Mouse (Mus musculus) embryonic facial prominence, embryonic 14.5 days (tissue): ENCODE results near the gene Trim14. TPM values are rescaled to one million over a fixed set of nuclear protein-coding genes. Genes with fewer than 3 reads are reported as not detected.

Source experiments
- ATAC-seq: fragments of 200-750 bp; cut with Nextera tagmentation; 2 replicates; pipeline ENCODE4 v1.8.0; 2017; ENCODE audit warnings: low read depth, moderate number of reproducible peaks, moderate TSS enrichment
- DNase-seq: peaks from one replicate; pipeline ENCODE4 v3.0.0-alpha.2; 2015; ENCODE audit warnings: low spot score
- H3K27ac ChIP-seq: fragments of 300-500 bp; sonication (generic); replicated peaks from 2 replicates; pipeline ENCODE4 v1.5.1; 2014; ENCODE audit warnings: low read depth, mild to moderate bottlenecking, low read length, moderate library complexity
- H3K27me3 ChIP-seq: fragments of 300-500 bp; sonication (generic); replicated peaks from 2 replicates; pipeline ENCODE4 v1.6.1; 2014; ENCODE audit warnings: low read length; ENCODE audit not compliant: control insufficient read depth, insufficient read depth
- H3K36me3 ChIP-seq: fragments of 300-500 bp; sonication (generic); 2 replicates; pipeline ENCODE4 v1.6.1; 2014; ENCODE audit warnings: low read length, mixed read lengths; ENCODE audit not compliant: control insufficient read depth, insufficient read depth
- H3K4me1 ChIP-seq: fragments of 300-500 bp; sonication (generic); 2 replicates; pipeline ENCODE4 v1.6.1; 2014; ENCODE audit warnings: antibody characterized with exemption, low read length; ENCODE audit not compliant: control insufficient read depth, insufficient read depth
- H3K4me2 ChIP-seq: fragments of 300-500 bp; sonication (generic); 2 replicates; pipeline ENCODE4 v1.6.1; 2014; ENCODE audit warnings: low read depth, mild to moderate bottlenecking, low read length, moderate library complexity, mixed read lengths
- H3K4me3 ChIP-seq: fragments of 300-500 bp; sonication (generic); 2 replicates; pipeline ENCODE4 v1.5.1; 2014; ENCODE audit warnings: low read depth, mild to moderate bottlenecking, low read length
- H3K9ac ChIP-seq: fragments of 300-500 bp; sonication (generic); 2 replicates; pipeline ENCODE4 v1.6.1; 2014; ENCODE audit warnings: low read depth, mild to moderate bottlenecking, low read length, moderate library complexity, mixed read lengths
- H3K9me3 ChIP-seq: fragments of 300-500 bp; sonication (generic); 2 replicates; pipeline ENCODE4 v1.6.1; 2016; ENCODE audit warnings: low read length; ENCODE audit not compliant: control insufficient read depth
- WGBS: fragments of 180-500 bp; shearing (Covaris S2); extraction: QIAGEN DNeasy Blood & Tissue Kit; methylation state at CpG from one replicate; pipeline ENCODE4 v1.1.7; 2014; 5-methylcytosine and 5-hydroxymethylcytosine counted together
- polyA plus RNA-seq: library from polyadenylated mRNA; unstranded; fragments of >200 nt; fragmentation: Nextera tagmentation; extraction: Ambion mirVana; gene quantifications from 2 replicates; pipeline ENCODE4 v1.2.1, GENCODE M21; 2014

Trim14 gene
- polyA plus RNA-seq, 1 experiment from 2014 or later = 2.9 TPM

GRCm38 (mm10) chr4:46489028-46489925, 46.7 kb downstream of the Trim14 start, which contains the start of gene Nans:
Gene Nans (plus strand): TSS chr4:46489248.
- peak; percentile 99 for ATAC-seq
- peak within 1 kb of the TSS; percentile 74 for H3K4me2 ChIP-seq
- H3K36me3 ChIP-seq = peaks cover 26% of the 10 kb centered on the region
- no peaks in the 10 kb centered on the region for H3K4me1 ChIP-seq
- DNase-seq = peak; percentile 98
- H3K9me3 ChIP-seq = 0 out of 2 replicates have a peak, but pooled peaks cover 3% of the 10 kb centered on the region
- WGBS = under 1% methylated on average over 42 of the region's 58 CpGs
- H3K27ac ChIP-seq = peak within 1 kb of the TSS; percentile 86
- H3K9ac ChIP-seq = peak within 1 kb of the TSS; percentile 86
- peak within 1 kb of the TSS; percentile 84 for H3K4me3 ChIP-seq
- no peaks in the 10 kb centered on the region for H3K27me3 ChIP-seq

- Histone ChIP-seq H3K27ac (no peak overlapping the region), H3K4me3 (no peak overlapping the region), H3K9ac (no peak overlapping the region), H3K9me3 (0 out of 2 replicates have a peak, but pooled peaks cover 3% of the 10 kb centered on the region), H3K36me3 (0 out of 2 replicates have a peak, but pooled peaks cover 7% of the 10 kb centered on the region), H3K4me2 (no peak overlapping the region), H3K27me3 (no peaks in the 10 kb centered on the region), H3K4me1 (no peaks in the 10 kb centered on the region)
- no peak for ATAC-seq
- no peak for DNase-seq
- WGBS = 87% methylated on average over 5 of the region's 5 CpGs
Measured at GRCm38 (mm10) chr4:46487348-46487747, 48.6 kb downstream of the Trim14 start.

GRCm38 (mm10) chr4:46485696-46486417, 50.1 kb downstream of the Trim14 start:
- Histone ChIP-seq H3K36me3 (no peaks in the 10 kb centered on the region), H3K9me3 (0 out of 2 replicates have a peak, but pooled peaks cover 3% of the 10 kb centered on the region), H3K27ac (no peak overlapping the region), H3K4me2 (no peak overlapping the region), H3K27me3 (no peaks in the 10 kb centered on the region), H3K9ac (no peak overlapping the region), H3K4me3 (no peak overlapping the region), H3K4me1 (no peaks in the 10 kb centered on the region)
- peak; percentile 54 for DNase-seq
- no peak for ATAC-seq
- 37% methylated on average over 14 of the region's 14 CpGs for WGBS

- Histone ChIP-seq H3K9ac (no peak overlapping the region), H3K27ac (no peak overlapping the region), H3K9me3 (no peaks in the 10 kb centered on the region), H3K27me3 (no peaks in the 10 kb centered on the region), H3K4me3 (no peak overlapping the region), H3K4me2 (no peak overlapping the region), H3K4me1 (no peaks in the 10 kb centered on the region), H3K36me3 (peaks cover 29% of the 10 kb centered on the region)
- 97% methylated on average over 2 of the region's 2 CpGs for WGBS
- DNase-seq (no peak), ATAC-seq (no peak)
Measured at GRCm38 (mm10) chr4:46479081-46479480, 56.9 kb downstream of the Trim14 start.

- Histone ChIP-seq H3K4me2 (no peak overlapping the region), H3K9me3 (no peaks in the 10 kb centered on the region), H3K27me3 (no peaks in the 10 kb centered on the region), H3K4me3 (no peak overlapping the region), H3K27ac (no peak overlapping the region), H3K4me1 (no peaks in the 10 kb centered on the region), H3K36me3 (peaks cover 67% of the 10 kb centered on the region), H3K9ac (no peak overlapping the region)
- no peak for DNase-seq
- ATAC-seq = no peak
- WGBS = 89% methylated on average over 5 of the region's 5 CpGs
Measured at GRCm38 (mm10) chr4:46475101-46475500, 60.8 kb downstream of the Trim14 start.

- Histone ChIP-seq H3K4me3 (no peak overlapping the region), H3K4me1 (no peaks in the 10 kb centered on the region), H3K27me3 (no peaks in the 10 kb centered on the region), H3K36me3 (peaks cover 97% of the 10 kb centered on the region), H3K9me3 (no peaks in the 10 kb centered on the region), H3K9ac (no peak overlapping the region), H3K27ac (no peak overlapping the region), H3K4me2 (no peak overlapping the region)
- 92% methylated on average over 3 of the region's 3 CpGs for WGBS
- no peak for DNase-seq
- no peak for ATAC-seq
Measured at GRCm38 (mm10) chr4:46465740-46466139, 70.2 kb downstream of the Trim14 start.

- Histone ChIP-seq H3K9ac (no peak overlapping the region), H3K4me2 (no peak overlapping the region), H3K9me3 (no peaks in the 10 kb centered on the region), H3K27ac (no peak overlapping the region), H3K4me1 (no peaks in the 10 kb centered on the region), H3K36me3 (peaks cover 81% of the 10 kb centered on the region), H3K27me3 (no peaks in the 10 kb centered on the region), H3K4me3 (no peak overlapping the region)
- WGBS = 77% methylated on average over 7 of the region's 7 CpGs
- ATAC-seq = peak; percentile 41; the same call in 1 of the 2 replicates
- peak; percentile 46 for DNase-seq
Measured at GRCm38 (mm10) chr4:46463130-46463830, 72.7 kb downstream of the Trim14 start.

GRCm38 (mm10) chr4:46458411-46458810, 77.5 kb downstream of the Trim14 start:
- no peak overlapping the region for H3K4me3 ChIP-seq
- H3K4me1 ChIP-seq = peaks cover 12% of the 10 kb centered on the region
- no peak overlapping the region for H3K9ac ChIP-seq
- peaks cover 42% of the 10 kb centered on the region for H3K36me3 ChIP-seq
- H3K27me3 ChIP-seq = no peaks in the 10 kb centered on the region
- WGBS = 89% methylated on average over 2 of the region's 2 CpGs
- no peak for ATAC-seq
- no peak overlapping the region for H3K4me2 ChIP-seq
- no peaks in the 10 kb centered on the region for H3K9me3 ChIP-seq
- DNase-seq = no peak
- no peak overlapping the region for H3K27ac ChIP-seq
